Mouse (Mus musculus): ENCODE results near the gene Capn1.

Gene Capn1

GRCm38 (mm10) chr19:5990033-5990432 is 25.7 kb downstream of the Capn1 start:
- DNase-seq (ENCODE audit: low read depth, low spot score): no peak

GRCm38 (mm10) chr19:5989585-5989984 is 26.1 kb downstream of the Capn1 start:
- no peak for DNase-seq (ENCODE audit: low read depth, low spot score)

GRCm38 (mm10) chr19:5988815-5989452 is 26.8 kb downstream of the Capn1 start:
- DNase-seq (ENCODE audit: low read depth, low spot score): no peak

DNA sequence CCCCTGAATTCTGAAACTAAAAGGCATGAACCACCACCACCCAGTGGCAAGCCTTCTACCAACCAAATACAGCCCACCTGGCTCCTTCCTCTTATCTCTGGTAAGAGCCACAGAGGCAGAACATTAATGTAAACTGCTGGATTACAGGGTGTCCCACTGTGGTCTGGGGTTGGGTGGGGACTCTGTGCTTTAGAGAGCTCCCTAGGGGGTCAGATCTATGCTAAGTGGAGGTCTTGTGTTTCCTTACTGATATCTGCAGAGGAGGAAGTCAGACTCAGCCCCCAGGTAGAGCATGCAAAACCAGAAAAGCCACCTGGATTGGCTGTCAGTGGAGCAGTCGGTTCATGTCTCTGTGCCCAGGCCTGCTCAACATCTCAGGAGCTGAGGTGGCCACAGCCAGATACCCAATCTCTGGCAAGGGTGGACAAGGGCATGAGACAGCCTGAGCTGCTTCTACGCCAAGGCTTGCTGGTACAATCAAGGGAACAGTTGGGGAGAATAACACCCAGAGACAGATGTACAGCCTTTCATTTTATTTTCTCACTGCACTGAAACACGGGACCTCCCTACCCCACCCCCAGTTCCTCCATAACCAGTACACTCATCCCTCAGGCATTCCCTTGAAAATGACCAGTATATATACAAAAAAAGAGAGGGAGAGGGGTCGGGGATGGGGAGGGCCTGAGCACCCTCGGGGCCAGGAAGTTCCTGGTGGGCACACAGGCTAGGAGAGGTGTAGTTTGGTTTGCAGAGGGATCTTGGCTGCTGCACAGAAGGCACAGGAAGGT is 27.5 kb downstream of the Capn1 start:
- DNase-seq (ENCODE audit: low read depth, low spot score): no peak

- no peak for DNase-seq (ENCODE audit: low read depth, low spot score)
Measured at GRCm38 (mm10) chr19:5986043-5986442, 29.7 kb downstream of the Capn1 start, which contains the start of gene Slc22a20. TSS of gene Slc22a20 (minus strand) at chr19:5986143.

- no peak for DNase-seq (ENCODE audit: low read depth, low spot score)
Measured at GRCm38 (mm10) chr19:5980477-5980876, 35.2 kb downstream of the Capn1 start.

DNA sequence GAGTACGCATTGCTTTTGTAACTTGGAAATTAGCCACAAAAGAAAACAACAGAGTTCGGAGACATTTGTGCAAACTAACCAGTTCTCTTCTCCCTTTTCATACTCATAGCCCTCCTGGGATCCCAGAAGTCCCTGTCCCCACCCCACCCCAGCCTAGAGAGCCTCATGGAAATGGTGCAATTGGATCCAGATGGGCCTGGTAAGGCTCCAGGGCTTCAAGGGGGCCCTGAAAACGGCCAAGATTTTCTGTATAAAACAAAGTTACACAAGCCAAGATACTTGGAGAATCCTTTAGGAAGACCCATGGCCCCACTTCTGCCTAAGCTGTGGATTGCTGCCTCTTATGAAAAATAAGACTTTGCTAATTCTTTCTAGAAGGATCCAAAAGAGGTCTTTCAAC is 38.0 kb downstream of the Capn1 start:
- no peak for DNase-seq (ENCODE audit: low read depth, low spot score)

GRCm38 (mm10) chr19:5975676-5976075 is 40.0 kb downstream of the Capn1 start:
- DNase-seq (ENCODE audit: low read depth, low spot score): no peak

DNA sequence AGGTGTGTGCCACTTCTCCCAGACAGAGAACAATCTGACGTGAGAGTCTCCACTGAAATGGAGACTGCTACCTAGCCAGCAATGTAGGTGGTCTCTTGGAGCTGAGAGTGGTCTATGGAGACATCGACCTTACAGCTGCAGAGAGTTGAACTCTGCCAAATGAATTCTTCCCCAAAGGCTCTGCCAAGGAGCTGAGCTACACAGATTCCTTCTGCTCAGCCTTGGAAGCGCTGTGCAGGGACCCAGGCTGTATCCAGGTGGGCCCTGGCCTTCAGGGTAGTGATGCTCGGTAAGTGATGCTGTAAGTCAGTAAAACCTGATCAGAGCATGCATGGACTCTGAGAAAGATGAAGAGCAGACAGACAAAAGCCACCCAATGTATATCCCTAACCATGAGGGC is 40.6 kb downstream of the Capn1 start:
- DNase-seq (ENCODE audit: low read depth, low spot score): no peak

- no peak for DNase-seq (ENCODE audit: low read depth, low spot score)
Measured at GRCm38 (mm10) chr19:5967664-5968063, 48.0 kb downstream of the Capn1 start.

DNA sequence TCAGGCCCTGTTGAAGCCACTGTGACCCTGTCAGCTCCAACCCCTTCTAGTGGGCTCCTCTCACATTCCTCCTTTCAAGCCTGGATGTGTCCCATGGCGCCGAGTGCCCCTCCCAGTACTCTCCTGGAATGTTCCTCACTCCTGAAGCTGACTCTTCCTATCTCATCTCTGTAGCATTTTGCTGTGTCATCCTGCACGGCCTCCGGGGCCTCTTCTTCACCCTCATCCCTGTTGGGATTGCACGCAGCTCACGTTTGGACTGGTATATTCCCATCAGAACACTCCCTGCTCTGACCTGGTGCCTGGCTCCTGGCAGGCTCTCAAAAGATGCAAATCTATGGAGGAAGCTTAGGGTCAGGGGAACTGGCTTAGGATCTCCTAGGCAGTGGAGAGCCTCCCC is 48.9 kb downstream of the Capn1 start:
- no peak for DNase-seq (ENCODE audit: low read depth, low spot score)

- no peak for DNase-seq (ENCODE audit: low read depth, low spot score)
Measured at GRCm38 (mm10) chr19:5965910-5966309, 49.8 kb downstream of the Capn1 start.

DNA sequence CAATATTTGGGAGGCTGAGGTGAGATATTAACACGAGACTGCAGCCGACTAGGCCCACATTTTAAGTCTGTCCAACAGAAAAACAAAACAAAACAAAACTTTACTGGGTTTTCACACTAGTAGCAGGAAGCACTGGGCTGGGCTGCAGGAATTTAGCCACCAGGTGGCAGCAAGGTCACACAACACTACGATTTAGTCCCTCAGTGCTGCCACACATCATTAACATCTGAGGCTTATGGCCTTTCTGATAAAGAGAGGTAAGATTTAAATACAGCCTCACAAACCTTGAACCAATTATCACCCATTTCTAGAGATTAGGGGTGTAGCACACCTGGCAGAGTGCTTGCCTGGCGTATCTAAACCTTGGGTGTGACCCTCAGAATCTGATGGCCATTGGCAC is 50.4 kb downstream of the Capn1 start:
- peak; percentile 67 for DNase-seq (ENCODE audit: low read depth, low spot score)

GRCm38 (mm10) chr19:5964804-5965203 is 50.9 kb downstream of the Capn1 start:
- DNase-seq (ENCODE audit: low read depth, low spot score): no peak

DNA sequence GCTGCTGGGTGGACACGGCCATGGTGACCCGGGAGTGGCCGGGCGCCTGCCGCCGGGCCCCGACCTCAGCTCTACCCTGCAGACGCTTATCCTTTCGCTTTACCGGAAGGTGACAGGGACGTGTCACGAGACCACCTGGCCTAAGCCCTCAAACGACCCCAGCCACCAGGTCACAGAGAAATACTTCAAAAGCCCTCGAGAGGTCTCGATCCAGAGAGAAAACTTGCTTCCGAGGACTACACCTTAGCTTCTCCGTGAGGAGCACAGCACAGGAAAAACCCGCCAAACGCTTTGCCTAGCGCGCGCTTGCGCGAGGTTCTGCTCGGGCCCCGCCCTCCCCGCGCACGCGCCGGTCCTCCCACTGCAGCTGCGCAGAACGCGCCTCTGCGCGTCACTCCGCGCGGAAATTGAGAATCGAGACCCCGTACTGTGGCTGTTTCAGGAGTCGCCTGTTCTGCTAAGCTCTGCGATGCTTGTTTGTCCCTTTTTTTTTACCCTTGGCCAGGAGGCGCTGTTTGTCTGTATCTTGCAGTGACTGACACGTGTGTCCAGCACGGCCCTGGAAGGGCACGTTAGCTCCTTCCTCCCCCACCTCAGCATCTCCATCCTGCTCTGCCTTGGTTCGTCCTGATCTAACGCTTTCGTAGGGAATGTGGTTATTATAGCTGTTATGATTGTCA is 51.7 kb downstream of the Capn1 start, which contains the start of gene Pola2:
Pola2 (minus strand) TSS at position 320 of the 680 bp plus-strand sequence.
- peak; percentile 75 for DNase-seq (ENCODE audit: low read depth, low spot score)

GRCm38 (mm10) chr19:5962651-5963050 is 53.0 kb downstream of the Capn1 start:
- no peak for DNase-seq (ENCODE audit: low read depth, low spot score)

DNA sequence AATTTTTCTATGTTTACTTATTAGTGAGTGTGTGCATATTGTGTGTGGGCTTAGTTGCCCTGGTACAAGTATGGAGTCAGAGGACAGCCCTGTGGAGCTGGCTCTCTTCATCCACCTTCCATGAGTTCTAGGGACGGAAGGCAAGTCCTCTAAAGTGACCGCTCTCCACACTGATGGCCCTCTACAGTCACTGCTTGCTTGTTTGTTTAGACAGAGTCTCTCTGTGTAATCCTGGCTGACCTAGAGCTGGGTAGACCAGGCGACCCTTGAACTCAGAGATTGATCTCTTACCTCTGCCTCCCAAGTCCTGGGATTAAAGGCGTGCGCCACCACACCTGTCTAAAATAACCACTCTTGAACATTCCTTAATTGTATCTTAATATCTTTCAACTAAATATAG is 58.3 kb downstream of the Capn1 start:
- DNase-seq (ENCODE audit: low read depth, low spot score): no peak

DNA sequence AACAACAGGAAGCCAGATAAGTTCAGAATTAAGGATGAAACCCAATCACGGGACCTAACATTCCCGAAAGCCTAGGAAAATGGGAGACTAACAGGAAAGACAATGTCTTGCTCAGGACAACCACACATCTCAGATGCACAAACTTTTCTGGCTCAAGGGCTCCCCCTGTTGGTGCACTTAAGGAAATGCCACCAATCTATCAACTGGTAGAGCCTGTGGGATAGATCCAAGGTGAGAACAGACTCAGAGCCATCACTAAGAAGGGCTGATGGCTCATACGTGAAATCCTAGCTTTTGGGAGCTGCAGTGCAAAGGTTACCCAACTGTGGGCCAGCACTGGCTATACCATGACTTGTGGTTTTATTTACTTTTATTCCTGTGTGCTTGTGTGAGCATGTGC is 59.0 kb downstream of the Capn1 start:
- peak; percentile 68 for DNase-seq (ENCODE audit: low read depth, low spot score)

- no peak for DNase-seq (ENCODE audit: low read depth, low spot score)
Measured at GRCm38 (mm10) chr19:5955704-5956670, 59.7 kb downstream of the Capn1 start.

DNA sequence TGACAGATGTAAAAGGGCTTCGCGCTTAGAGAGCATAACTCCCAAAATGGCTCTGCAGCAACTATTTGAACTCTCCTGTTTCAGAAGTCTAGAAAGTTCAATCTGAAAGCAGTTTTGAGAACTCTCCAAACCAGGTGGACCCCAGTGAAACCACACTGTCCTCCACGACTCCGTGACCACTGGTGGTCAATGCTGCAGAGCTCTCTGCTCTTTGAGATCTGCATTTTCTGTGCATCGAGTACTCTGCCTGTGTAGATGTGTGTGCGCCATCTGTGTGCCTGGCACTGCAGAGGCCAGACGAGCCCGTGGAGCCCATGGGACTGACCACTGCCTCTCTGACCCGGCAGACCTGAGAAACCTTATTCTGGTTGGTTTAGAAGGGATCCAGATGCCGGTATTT is 60.8 kb downstream of the Capn1 start:
- DNase-seq (ENCODE audit: low read depth, low spot score): no peak

GRCm38 (mm10) chr19:5954031-5954710 is 61.5 kb downstream of the Capn1 start:
- no peak for DNase-seq (ENCODE audit: low read depth, low spot score)
